Mouse (Mus musculus) ES-E14 (cell line): ENCODE data around the gene Sumf1. TPM values are rescaled to one million over a fixed set of nuclear protein-coding genes. Genes with fewer than 3 reads are reported as not detected.

Source experiments
- DNase-seq: peaks from one replicate; pipeline ENCODE4 v3.0.0-alpha.2; 2013; ENCODE audit warnings: low read depth, low spot score
- H3K27ac ChIP-seq: 2 replicates; pipeline ENCODE4 v1.5.1; 2012; ENCODE audit warnings: low read depth, mild to moderate bottlenecking, low read length, moderate library complexity, mixed read lengths; ENCODE audit not compliant: poor library complexity, insufficient read depth, severe bottlenecking
- H3K36me3 ChIP-seq: 2 replicates; pipeline ENCODE4 v1.6.1; 2012; ENCODE audit warnings: mild to moderate bottlenecking, low read length, moderate library complexity, mixed read lengths; ENCODE audit not compliant: control insufficient read depth, poor library complexity, insufficient read depth, severe bottlenecking
- H3K4me1 ChIP-seq, 2 experiments: fragments of 150-350 bp in 1 of 2; sonication (generic) in 1 of 2; 2 replicates each; pipeline ENCODE4 v1.6.1; 2012; ENCODE audit warnings: low read length in 2 of 2, mild to moderate bottlenecking in 1 of 2, mixed read lengths in 1 of 2; ENCODE audit not compliant: control insufficient read depth in 2 of 2, insufficient read depth in 2 of 2, poor library complexity in 1 of 2
- H3K4me3 ChIP-seq, 2 experiments: fragments of 150-350 bp in 1 of 2; sonication (generic) in 1 of 2; 2 replicates each; pipeline ENCODE4 v1.5.1; 2012; ENCODE audit warnings: low read length in 2 of 2, low read depth in 1 of 2, mild to moderate bottlenecking in 1 of 2, mixed read lengths in 1 of 2; ENCODE audit not compliant: insufficient read depth in 1 of 2, poor library complexity in 1 of 2, severe bottlenecking in 1 of 2
- H3K9ac ChIP-seq: 2 replicates; pipeline ENCODE4 v1.6.1; 2012; ENCODE audit warnings: low read depth, mild to moderate bottlenecking, low read length, mixed read lengths; ENCODE audit not compliant: poor library complexity, insufficient read depth, severe bottlenecking
- H3K9me3 ChIP-seq: fragments of 150-350 bp; sonication (generic); 2 replicates; pipeline ENCODE4 v1.6.1; 2012; ENCODE audit warnings: low read depth, mild to moderate bottlenecking, low read length; ENCODE audit not compliant: control insufficient read depth, insufficient read depth
- CHD2 ChIP-seq: IDR thresholded peaks from 2 replicates; pipeline ENCODE4 v1.6.1; 2014; ENCODE audit warnings: mild to moderate bottlenecking, low read depth, low read length, inconsistent platforms
- HCFC1 ChIP-seq: IDR thresholded peaks from 2 replicates; pipeline ENCODE4 v1.6.1; 2012; ENCODE audit warnings: low read length, inconsistent platforms, borderline replicate concordance; ENCODE audit not compliant: insufficient read depth
- MAFK ChIP-seq: IDR thresholded peaks from 2 replicates; pipeline ENCODE4 v1.6.1; 2014; ENCODE audit warnings: mild to moderate bottlenecking, low read depth, low read length, inconsistent platforms; ENCODE audit not compliant: insufficient read depth
- ZC3H11A ChIP-seq: IDR thresholded peaks from 2 replicates; pipeline ENCODE4 v1.6.1; 2012; ENCODE audit warnings: low read depth, mild to moderate bottlenecking, inconsistent platforms, low read length, borderline replicate concordance
- ZNF384 ChIP-seq: IDR thresholded peaks from 2 replicates; pipeline ENCODE4 v1.6.1; 2012; ENCODE audit warnings: low read depth, low read length, inconsistent platforms
- in situ Hi-C, 2 experiments: fragments of 600-800 bp; cut with MboI; formaldehyde crosslinking; loops; one replicate each; pipeline ENCODE4 v1.15.1; 2025; ENCODE audit warnings: low sequenced_read_pairs in 2 of 2, inconsistent platforms in 1 of 2; ENCODE audit not compliant: unreplicated experiment in 2 of 2
- total RNA-seq: library from RNA; depleted of rRNA; stranded (reverse); fragments of 300-350 nt; gene quantifications from 2 replicates; pipeline ENCODE4 v1.2.3, GENCODE M21; 2012

The Sumf1 gene
- total RNA-seq, 1 experiment = 26.5 TPM

DNA sequence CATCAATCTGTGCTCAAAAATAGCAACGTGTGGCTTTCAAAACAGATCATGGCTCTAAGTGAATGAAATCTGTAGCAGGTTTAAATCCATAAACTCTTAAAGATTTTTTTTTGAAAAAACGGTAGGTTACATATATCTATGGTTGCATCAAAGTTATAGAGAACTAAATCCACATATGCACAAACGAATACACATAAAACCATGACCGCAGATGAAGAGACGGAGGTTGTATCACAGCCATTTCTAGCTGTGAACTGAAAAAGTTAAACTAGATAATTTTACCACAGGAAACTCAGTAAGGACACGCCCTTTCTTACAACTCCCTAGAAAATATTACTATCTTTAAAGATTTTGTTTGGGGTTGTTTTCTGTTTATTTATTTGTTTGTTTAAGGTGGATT lies 16.7 kb downstream of the Sumf1 start:
- no peaks in the 10 kb centered on the region for H3K36me3 ChIP-seq
- H3K9ac ChIP-seq = no peak overlapping the region
- H3K4me3 ChIP-seq = no peak overlapping the region
- TF ChIP-seq ZC3H11A (no peak), HCFC1 (no peak), ZNF384 (no peak)
- no peaks in the 10 kb centered on the region for H3K4me1 ChIP-seq
- H3K27ac ChIP-seq = no peak overlapping the region
- in situ Hi-C loops = no loop called here
- no peaks in the 10 kb centered on the region for H3K9me3 ChIP-seq
- no peak for DNase-seq

DNA sequence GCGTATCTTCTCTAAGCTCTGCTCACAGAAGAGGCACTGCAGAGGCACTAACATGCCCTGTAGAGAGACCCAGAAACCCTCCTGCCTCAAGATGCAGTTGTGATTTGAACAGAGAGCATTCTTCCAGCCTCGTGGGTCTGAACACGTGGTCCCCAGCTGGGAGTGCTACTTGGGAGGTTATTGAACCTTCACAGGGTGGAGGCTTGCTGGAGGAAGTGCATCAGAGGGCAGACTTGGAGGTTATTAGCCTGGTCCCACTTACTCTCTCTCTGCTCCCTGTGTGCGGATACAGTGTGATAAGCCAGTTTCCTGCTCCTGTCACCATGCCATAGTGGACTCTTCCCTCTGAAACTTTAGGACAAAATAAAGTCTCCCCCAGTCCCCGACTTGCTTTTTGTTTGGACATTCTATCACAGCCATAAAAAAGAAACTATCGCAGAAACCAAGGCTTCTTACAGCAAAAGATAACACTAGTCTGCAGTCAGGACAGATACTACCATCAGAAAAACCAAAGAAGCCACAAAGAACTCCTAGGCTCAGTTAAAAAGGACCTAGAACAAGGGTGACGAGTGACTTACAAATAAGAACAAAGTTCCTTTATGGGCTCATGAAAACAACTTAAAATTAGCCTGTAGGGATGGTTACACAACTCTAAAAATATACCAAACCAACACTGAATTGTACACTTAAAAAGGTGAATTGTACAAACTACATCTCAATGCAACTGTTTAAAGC lies 17.3 kb downstream of the Sumf1 start:
- Histone ChIP-seq H3K4me3 (no peak overlapping the region), H3K27ac (no peak overlapping the region), H3K36me3 (no peaks in the 10 kb centered on the region), H3K9me3 (no peaks in the 10 kb centered on the region), H3K9ac (no peak overlapping the region), H3K4me1 (no peaks in the 10 kb centered on the region)
- TF ChIP-seq HCFC1 = no peak
- no peak for TF ChIP-seq MAFK
- TF ChIP-seq ZNF384 = no peak
- no peak for TF ChIP-seq CHD2
- no peak for TF ChIP-seq ZC3H11A
- in situ Hi-C loops = no loop called here
- no peak for DNase-seq

DNA sequence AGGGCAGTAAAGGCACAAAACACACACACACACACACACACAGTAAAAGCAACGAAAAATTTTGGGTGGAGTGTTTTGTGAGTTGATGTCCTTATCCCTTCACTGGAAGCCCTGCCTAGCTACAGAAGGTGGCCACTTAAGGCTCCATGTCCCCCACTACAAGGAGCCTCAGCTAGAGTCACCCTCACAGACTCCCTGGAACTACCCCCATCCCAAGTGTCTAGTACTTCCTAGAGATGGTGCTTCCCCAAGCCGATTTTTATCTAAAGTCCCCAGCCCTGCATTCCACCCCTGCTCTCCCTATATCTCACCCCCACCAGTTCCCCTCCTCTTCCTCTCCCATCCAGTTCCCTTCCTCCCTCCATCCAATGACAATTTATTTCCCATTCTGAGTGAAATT lies 19.8 kb downstream of the Sumf1 start:
- Histone ChIP-seq H3K27ac (no peak overlapping the region), H3K4me1 (no peaks in the 10 kb centered on the region), H3K36me3 (no peaks in the 10 kb centered on the region), H3K9me3 (no peaks in the 10 kb centered on the region), H3K4me3 (no peak overlapping the region), H3K9ac (no peak overlapping the region)
- in situ Hi-C loops = no loop called here
- TF ChIP-seq CHD2 (no peak), HCFC1 (no peak), ZC3H11A (no peak), MAFK (no peak), ZNF384 (no peak)
- no peak for DNase-seq

GRCm38 (mm10) chr6:108164935-108165334 lies 20.4 kb downstream of the Sumf1 start:
- TF ChIP-seq ZC3H11A = no peak
- Histone ChIP-seq H3K36me3 (no peaks in the 10 kb centered on the region), H3K4me1 (no peaks in the 10 kb centered on the region), H3K27ac (no peak overlapping the region), H3K9ac (no peak overlapping the region), H3K9me3 (no peaks in the 10 kb centered on the region), H3K4me3 (no peak overlapping the region)
- in situ Hi-C loops = no loop called here
- DNase-seq = no peak

DNA sequence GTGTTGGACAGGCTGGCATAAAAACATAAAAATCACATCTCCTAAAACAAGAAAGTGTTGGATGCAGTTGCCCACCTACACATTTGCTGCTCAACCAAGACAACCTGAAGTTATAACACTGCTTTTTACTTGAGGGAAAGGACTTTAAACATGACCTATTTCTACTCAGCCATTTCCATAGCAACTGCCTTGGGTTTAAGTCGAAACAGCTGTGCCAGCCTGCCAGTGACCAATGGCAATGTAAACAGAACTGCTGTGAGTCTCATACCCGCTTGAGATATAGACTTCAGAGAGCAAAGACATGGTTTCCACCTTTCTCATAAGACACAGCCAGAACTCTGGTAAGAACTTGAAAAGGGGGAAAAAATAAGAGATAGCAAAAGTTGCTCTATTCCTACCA lies 24.8 kb downstream of the Sumf1 start:
- no peak overlapping the region for H3K9ac ChIP-seq
- DNase-seq = no peak
- H3K4me1 ChIP-seq = peaks cover 0 to 2% of the 10 kb centered on the region in 2 experiments; a peak in 1 of 4 replicates
- H3K27ac ChIP-seq = no peak overlapping the region
- TF ChIP-seq ZC3H11A (no peak), ZNF384 (no peak), MAFK (no peak), HCFC1 (no peak), CHD2 (no peak)
- H3K4me3 ChIP-seq = no peak overlapping the region
- in situ Hi-C loops = no loop called here
- no peaks in the 10 kb centered on the region for H3K9me3 ChIP-seq
- no peaks in the 10 kb centered on the region for H3K36me3 ChIP-seq
